Mouse (Mus musculus) brain, embryonic 14.5 days (tissue): ENCODE results near the gene Syf2.

Experiments used
- CTCF ChIP-seq: fragments of 200-500 bp; IDR thresholded peaks from 2 replicates; pipeline ENCODE4 v1.5.1; 2012; ENCODE audit warnings: inconsistent platforms, mild to moderate bottlenecking, moderate library complexity, borderline replicate concordance; ENCODE audit not compliant: insufficient read depth, insufficient read length; ENCODE audit errors: extremely low read depth
- POLR2A ChIP-seq: fragments of 200-500 bp; IDR thresholded peaks from 2 replicates; pipeline ENCODE4 v1.6.1; 2012; ENCODE audit warnings: mild to moderate bottlenecking, inconsistent platforms, borderline replicate concordance; ENCODE audit not compliant: poor library complexity, insufficient read depth, insufficient read length, severe bottlenecking; ENCODE audit errors: extremely low read depth

DNA sequence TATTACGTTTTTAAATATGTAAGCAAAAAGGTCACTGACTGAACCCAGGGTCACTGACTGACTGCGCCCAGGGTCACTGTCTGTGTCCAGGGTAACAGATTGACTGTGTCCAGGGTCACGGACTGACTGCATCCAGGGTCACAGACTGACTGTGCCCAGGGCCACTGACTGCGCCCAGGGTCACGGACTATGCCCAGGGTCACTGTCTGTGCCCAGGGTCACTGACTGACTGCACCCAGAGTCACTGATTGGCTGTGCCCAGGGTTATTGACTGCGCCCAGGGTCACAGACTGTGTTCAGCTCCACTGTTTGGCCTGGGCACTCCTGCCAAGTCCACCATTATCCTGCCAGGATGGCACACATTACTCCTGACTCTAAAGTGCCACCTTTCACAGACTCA lies 33.4 kb upstream of the Syf2 start:
- no peak for TF ChIP-seq CTCF
- no peak for TF ChIP-seq POLR2A
